Mouse (Mus musculus) kidney, postnatal 0 days (tissue): ENCODE results near the gene Nek5. TPM values are rescaled to one million over a fixed set of nuclear protein-coding genes. Genes with fewer than 3 reads are reported as not detected.
A peak's percentile ranks its signal among the peaks of the same experiment; 100 is the strongest.

ENCODE experiments used
- ATAC-seq: fragments of 200-750 bp; cut with Nextera tagmentation; replicated peaks from 2 replicates; pipeline ENCODE4 v1.8.0; 2017; ENCODE audit warnings: low read depth, moderate number of reproducible peaks, moderate TSS enrichment, moderate library complexity; ENCODE audit not compliant: low FRiP score
- DNase-seq: peaks from one replicate; pipeline ENCODE4 v3.0.0-alpha.2; 2016; ENCODE audit warnings: low spot score
- H3K27ac ChIP-seq: fragments of 300-500 bp; sonication (generic); 2 replicates; pipeline ENCODE4 v1.5.1; 2014; ENCODE audit warnings: mild to moderate bottlenecking
- H3K27me3 ChIP-seq: fragments of 300-500 bp; sonication (generic); 2 replicates; pipeline ENCODE4 v1.6.1; 2014; ENCODE audit warnings: low read length, mixed read lengths; ENCODE audit not compliant: insufficient read depth
- H3K36me3 ChIP-seq: fragments of 300-500 bp; sonication (generic); 2 replicates; pipeline ENCODE4 v1.6.1; 2014; ENCODE audit warnings: low read length, mixed read lengths; ENCODE audit not compliant: insufficient read depth
- H3K4me1 ChIP-seq: fragments of 300-500 bp; sonication (generic); replicated peaks from 2 replicates; pipeline ENCODE4 v1.6.1; 2014; ENCODE audit warnings: antibody characterized with exemption, low read length, mixed read lengths; ENCODE audit not compliant: insufficient read depth
- H3K4me2 ChIP-seq: fragments of 300-500 bp; sonication (generic); 2 replicates; pipeline ENCODE4 v1.6.1; 2014; ENCODE audit warnings: mild to moderate bottlenecking, low read length, moderate library complexity, mixed read lengths
- H3K4me3 ChIP-seq: fragments of 300-500 bp; sonication (generic); replicated peaks from 2 replicates; pipeline ENCODE4 v1.5.1; 2014; ENCODE audit warnings: low read depth, low read length
- H3K9ac ChIP-seq: fragments of 300-500 bp; sonication (generic); 2 replicates; pipeline ENCODE4 v1.6.1; 2014; ENCODE audit warnings: low read depth, low read length
- H3K9me3 ChIP-seq: fragments of 300-500 bp; sonication (generic); replicated peaks from 2 replicates; pipeline ENCODE4 v1.6.1; 2016; ENCODE audit warnings: low read length, inconsistent platforms, mixed read lengths
- CTCF ChIP-seq: IDR thresholded peaks from 2 replicates; pipeline ENCODE4 v1.5.1; 2016; ENCODE audit warnings: antibody characterized with exemption, low read depth, mild to moderate bottlenecking, moderate library complexity
- WGBS: fragments of 180-500 bp; shearing (Covaris S2); extraction: QIAGEN DNeasy Blood & Tissue Kit; methylation state at CpG from one replicate; pipeline ENCODE4 v1.1.7; 2014; 5-methylcytosine and 5-hydroxymethylcytosine counted together
- polyA plus RNA-seq: library from polyadenylated mRNA; unstranded; fragments of >200 nt; fragmentation: Nextera tagmentation; extraction: Ambion mirVana; gene quantifications from 2 replicates; pipeline ENCODE4 v1.2.1, GENCODE M21; 2015

The Nek5 gene
- polyA plus RNA-seq, 1 experiment from 2014 or later: 0.47 TPM

- Histone ChIP-seq H3K36me3 (no peaks in the 10 kb centered on the region), H3K4me3 (no peak overlapping the region), H3K4me1 (peaks cover 4% of the 10 kb centered on the region; the same call in 1 of the 2 replicates), H3K27ac (no peak overlapping the region), H3K27me3 (no peaks in the 10 kb centered on the region), H3K9me3 (no peaks in the 10 kb centered on the region), H3K4me2 (no peak overlapping the region), H3K9ac (no peak overlapping the region)
- WGBS: 76% methylated on average over 8 of the region's 8 CpGs
- ATAC-seq (no peak), DNase-seq (no peak)
- TF ChIP-seq CTCF: no peak
Measured at GRCm38 (mm10) chr8:22162206-22162605, 37.4 kb upstream of the Nek5 start.

GRCm38 (mm10) chr8:22150345-22150663 is 25.5 kb upstream of the Nek5 start:
- Histone ChIP-seq H3K9me3 (no peaks in the 10 kb centered on the region), H3K4me1 (no peaks in the 10 kb centered on the region), H3K4me2 (no peak overlapping the region), H3K36me3 (0 out of 2 replicates have a peak, but pooled peaks cover 3% of the 10 kb centered on the region), H3K27ac (no peak overlapping the region), H3K9ac (no peak overlapping the region), H3K4me3 (no peak overlapping the region), H3K27me3 (no peaks in the 10 kb centered on the region)
- peak; percentile 40 for DNase-seq
- ATAC-seq: no peak
- WGBS: 42% methylated on average over 3 of the region's 3 CpGs
- TF ChIP-seq CTCF: no peak

DNA sequence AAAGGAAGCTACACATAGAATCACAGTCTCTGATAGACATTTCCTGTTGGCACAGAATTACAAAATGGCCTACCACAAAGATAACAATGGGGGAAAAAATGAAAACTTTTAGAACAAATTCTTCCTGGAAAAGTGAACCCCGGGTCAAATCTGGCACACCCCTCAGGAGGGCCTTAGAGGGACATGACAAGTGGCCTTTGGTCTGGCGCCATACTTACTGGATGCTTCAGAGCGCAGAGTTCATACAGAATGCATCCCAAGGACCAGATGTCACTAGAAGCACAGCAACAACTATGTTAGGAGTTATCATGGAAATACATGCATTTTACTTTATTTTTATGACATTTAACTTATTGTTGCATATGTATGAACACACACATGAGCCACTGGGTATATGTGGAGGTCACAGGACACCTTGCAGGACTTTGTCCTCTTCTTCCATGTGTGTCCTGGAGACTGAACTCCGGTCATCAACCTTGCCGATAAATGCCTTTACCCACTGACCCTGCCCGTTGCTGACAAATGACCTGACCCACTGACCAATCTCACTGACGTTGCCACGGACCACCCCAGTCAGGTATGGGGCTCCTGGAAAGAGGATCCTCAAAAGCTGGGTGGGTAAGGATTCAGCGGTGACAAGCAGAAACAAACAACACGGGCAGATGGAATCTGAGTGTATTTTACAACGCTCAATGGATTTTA is 24.9 kb upstream of the Nek5 start:
- no peak for DNase-seq
- TF ChIP-seq CTCF: no peak
- Histone ChIP-seq H3K9me3 (no peaks in the 10 kb centered on the region), H3K4me2 (no peak overlapping the region), H3K27ac (no peak overlapping the region), H3K4me3 (no peak overlapping the region), H3K27me3 (no peaks in the 10 kb centered on the region), H3K4me1 (no peaks in the 10 kb centered on the region), H3K9ac (no peak overlapping the region), H3K36me3 (0 out of 2 replicates have a peak, but pooled peaks cover 3% of the 10 kb centered on the region)
- no peak for ATAC-seq
- 76% methylated on average over 11 of the region's 11 CpGs for WGBS

GRCm38 (mm10) chr8:22148367-22148740 is 23.5 kb upstream of the Nek5 start:
- H3K36me3 ChIP-seq: 0 out of 2 replicates have a peak, but pooled peaks cover 3% of the 10 kb centered on the region
- no peak for ATAC-seq
- no peak overlapping the region for H3K9ac ChIP-seq
- no peak overlapping the region for H3K27ac ChIP-seq
- H3K9me3 ChIP-seq: no peaks in the 10 kb centered on the region
- H3K4me1 ChIP-seq: no peaks in the 10 kb centered on the region
- no peak for DNase-seq
- no peak for TF ChIP-seq CTCF
- 88% methylated on average over 7 of the region's 7 CpGs for WGBS
- no peak overlapping the region for H3K4me2 ChIP-seq
- H3K4me3 ChIP-seq: no peak overlapping the region
- H3K27me3 ChIP-seq: no peaks in the 10 kb centered on the region

DNA sequence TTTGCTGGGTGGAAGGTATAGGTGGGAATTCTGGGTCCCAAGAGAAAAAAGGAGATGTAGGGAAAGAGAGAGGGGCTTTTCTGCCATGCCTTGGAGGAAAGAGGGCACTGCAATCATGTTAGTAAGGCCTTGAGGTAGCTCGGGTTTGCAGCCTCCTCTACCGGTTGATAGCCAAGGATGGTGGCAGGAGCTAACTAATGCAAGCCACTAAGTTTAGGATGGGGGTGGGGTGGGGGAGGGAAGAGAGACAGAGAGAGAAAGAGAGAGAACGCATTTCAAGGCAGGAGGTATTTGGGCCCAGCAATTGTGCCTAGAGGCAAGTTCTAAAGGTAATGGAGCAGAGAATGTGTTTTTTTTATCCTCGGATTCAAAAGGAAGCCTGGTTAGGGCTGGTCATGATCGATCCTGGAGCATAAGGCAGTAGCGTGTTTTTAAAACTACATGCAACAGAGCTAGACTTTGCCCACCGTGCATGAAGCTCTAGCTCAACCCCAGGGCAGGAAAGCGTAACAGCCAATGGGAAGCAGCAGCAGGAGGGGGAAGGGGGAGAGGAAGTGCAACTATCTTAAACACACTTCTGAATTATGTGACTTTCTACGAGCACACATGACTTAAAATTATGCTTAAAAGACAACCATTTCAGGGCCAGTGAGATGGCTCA is 23.0 kb upstream of the Nek5 start:
- H3K4me2 ChIP-seq: no peak overlapping the region
- no peak overlapping the region for H3K9ac ChIP-seq
- no peak overlapping the region for H3K27ac ChIP-seq
- ATAC-seq (0 out of 2 replicates have a peak, but pooled peaks have one; percentile 49), DNase-seq (no peak)
- no peaks in the 10 kb centered on the region for H3K4me1 ChIP-seq
- no peak overlapping the region for H3K4me3 ChIP-seq
- 60% methylated on average over 9 of the region's 9 CpGs for WGBS
- H3K36me3 ChIP-seq: 0 out of 2 replicates have a peak, but pooled peaks cover 3% of the 10 kb centered on the region
- H3K9me3 ChIP-seq: no peaks in the 10 kb centered on the region
- TF ChIP-seq CTCF: no peak
- no peaks in the 10 kb centered on the region for H3K27me3 ChIP-seq

DNA sequence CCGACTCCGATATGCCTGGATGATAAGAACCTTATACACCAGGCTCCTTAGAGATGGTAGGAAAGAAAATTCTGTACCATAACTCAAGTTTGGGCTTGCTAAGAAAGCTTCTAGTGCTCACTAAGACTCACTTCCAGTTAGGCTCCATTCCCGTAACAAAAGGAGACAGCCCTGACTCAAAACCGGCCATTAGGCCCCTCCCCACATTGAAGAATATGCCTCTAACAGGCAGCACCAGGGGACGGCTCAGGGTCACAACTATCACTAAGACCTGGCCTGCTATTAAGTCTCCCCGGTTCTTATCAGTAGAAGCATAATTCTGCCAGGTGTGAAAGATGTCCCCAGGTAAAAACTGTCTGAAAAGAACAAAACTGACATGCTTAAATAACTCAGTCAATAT is 21.0 kb upstream of the Nek5 start:
- no peak for ATAC-seq
- WGBS: 84% methylated on average over 6 of the region's 6 CpGs
- Histone ChIP-seq H3K9ac (no peak overlapping the region), H3K27ac (no peak overlapping the region), H3K9me3 (no peaks in the 10 kb centered on the region), H3K4me1 (no peaks in the 10 kb centered on the region), H3K4me2 (no peak overlapping the region), H3K27me3 (no peaks in the 10 kb centered on the region), H3K36me3 (0 out of 2 replicates have a peak, but pooled peaks cover 3% of the 10 kb centered on the region), H3K4me3 (no peak overlapping the region)
- TF ChIP-seq CTCF: no peak
- no peak for DNase-seq
